Mouse (Mus musculus) G1E-ER4 (cell line): ENCODE results near the gene Exoc2. TPM values are rescaled to one million over a fixed set of nuclear protein-coding genes. Genes with fewer than 3 reads are reported as not detected.

ENCODE experiments used
- GATA1 ChIP-seq: IDR thresholded peaks from one replicate; pipeline ENCODE4 v1.8.0; 2012; ENCODE audit warnings: low read length, inconsistent platforms
- polyA plus RNA-seq: library from polyadenylated mRNA; stranded (reverse); fragments of >175 nt; gene quantifications from 2 replicates; pipeline ENCODE4 v1.2.3, GENCODE M21; 2012

Gene Exoc2
- polyA plus RNA-seq, 1 experiment, result 6.0 TPM

DNA sequence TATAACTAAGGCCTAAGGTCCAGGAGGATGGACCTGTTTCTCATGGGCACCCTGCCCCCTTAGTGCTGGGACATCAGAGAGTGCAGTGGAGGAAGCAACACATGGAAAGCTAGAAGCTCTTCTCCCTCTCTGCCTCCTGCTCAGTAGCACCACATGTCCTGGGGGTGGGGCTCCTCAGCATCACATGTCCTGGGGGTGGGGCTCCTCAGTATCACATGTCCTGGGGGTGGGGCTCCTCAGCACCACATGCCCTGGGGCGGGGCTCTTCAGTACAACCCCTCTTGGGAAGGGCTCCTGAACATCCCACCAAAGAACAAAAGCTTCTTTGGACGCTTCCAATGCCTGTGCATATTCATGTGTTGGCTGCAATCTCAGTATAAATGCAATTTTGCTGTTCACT is 186.3 kb downstream of the Exoc2 start:
- no peak for TF ChIP-seq GATA1

DNA sequence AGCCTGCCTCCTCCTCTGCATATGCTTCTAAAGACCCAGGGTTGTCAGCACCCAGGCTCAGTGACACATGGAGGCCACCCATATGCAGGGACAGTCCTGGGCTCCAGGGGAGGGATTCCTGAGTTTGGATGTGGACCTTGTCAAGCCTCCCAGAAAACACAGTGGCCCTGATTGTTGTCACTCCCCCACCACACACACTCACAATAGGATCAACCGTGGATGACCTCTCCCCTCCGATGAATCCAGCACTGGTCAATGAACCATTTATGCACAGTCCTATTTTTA is 186.9 kb downstream of the Exoc2 start:
- no peak for TF ChIP-seq GATA1

DNA sequence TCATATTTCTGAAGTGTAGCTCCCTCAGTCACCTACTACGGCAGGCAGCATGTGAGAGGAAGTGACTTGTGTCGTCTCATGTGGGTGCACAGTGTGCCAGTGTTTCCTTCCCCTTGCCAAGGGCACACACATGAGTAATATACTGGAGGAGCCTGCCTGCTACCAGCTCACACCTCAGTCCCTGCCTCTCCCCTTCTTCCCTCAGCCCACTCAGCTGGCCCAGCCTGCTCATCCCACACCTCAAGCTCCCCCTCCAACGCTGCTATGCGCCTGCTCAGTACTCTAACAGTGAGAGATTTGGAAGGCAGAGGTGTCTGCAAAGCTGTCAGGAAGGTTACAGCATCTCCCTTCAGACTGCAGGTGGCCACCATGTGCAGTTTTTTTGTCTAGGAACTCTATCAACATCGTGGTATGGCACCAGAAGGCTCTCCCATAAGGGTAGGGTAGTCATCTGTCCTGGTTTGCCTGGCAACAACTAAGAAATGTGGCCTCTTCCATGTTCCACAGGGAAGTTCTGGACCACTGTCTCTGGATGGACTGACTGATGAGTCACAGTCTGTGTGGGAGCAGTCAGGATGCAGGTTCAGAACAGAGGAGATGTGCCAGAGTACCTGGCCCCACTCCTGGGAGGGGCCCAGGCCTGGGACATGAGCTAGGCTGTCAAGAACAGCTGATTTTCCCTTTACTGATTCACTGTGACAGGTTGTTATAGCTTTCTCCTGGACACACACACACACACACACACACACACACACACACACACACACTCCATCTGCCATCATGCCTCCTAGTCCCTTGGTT is 187.5 kb downstream of the Exoc2 start:
- TF ChIP-seq GATA1, result no peak

DNA sequence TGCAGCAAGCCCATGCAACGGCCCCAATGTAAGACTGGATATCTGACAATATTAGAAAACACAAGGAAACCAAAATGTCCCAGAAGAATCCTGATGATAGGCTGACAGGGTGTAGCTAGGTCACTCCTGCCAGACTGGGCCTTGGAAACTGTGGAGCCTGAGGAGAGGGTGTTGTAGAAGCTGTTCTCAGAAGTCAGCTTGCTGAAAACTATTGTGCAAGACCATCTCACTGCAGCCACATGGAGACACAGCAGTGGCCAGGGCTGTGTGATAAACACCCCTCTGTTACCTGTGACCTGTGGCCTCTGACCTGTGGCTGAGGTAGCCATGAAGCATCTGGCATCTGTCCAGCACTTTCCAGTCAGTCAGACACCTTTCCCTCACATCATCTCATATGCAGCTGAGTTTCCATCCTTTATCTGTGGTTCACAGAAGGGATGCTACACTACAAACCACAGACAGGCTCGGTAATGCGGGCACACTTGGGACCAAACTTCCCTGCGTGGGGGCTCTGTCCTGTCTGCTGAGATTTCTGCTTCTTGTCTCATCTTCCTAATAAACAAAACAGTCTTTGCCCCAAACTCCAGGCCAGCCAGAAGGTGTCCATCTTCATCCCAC is 188.4 kb downstream of the Exoc2 start:
- TF ChIP-seq GATA1, result no peak

DNA sequence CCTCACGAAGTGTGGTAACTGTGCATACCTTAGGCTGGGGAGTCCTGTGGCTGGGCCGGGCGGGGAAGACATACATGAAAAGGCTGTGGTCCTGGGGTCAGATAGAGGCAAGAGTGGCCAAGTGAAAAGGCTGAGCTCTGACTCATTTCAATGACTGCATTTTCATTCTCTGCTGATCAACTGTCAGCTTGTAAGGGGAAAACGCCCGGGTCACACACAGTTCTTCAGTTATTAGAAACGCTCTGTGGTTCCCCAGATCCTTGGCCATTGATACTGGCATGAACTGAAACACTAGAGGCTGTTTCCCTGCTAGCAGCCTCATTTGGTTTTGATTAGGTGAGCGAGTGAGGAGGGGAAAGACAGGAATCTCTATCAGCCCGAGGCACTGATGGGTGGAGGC is 191.5 kb downstream of the Exoc2 start:
- TF ChIP-seq GATA1, result no peak

DNA sequence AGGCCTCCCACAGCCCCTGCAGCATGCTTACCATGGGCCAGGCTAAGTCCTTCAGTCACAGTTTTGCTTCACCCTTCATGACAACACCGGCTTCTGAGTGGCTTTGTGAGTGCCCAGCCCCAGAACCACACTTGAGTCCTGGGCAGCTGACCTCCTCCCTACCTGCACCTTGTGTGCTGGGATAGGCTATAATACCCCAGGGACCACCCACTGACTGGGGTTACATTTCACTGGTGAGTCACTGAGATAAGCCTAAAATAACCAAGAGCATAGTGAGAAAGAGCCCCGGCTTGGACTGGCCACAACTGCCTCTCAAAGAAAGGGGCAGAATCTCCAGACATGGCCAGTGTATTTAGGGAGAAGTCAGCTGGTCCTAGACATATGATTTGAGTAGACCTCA is 192.0 kb downstream of the Exoc2 start:
- TF ChIP-seq GATA1, result no peak

- TF ChIP-seq GATA1, result no peak
These were observed 196.2 kb downstream of the Exoc2 start for GRCm38 (mm10) chr13:30777678-30778179.

- no peak for TF ChIP-seq GATA1
These were observed 197.9 kb downstream of the Exoc2 start for GRCm38 (mm10) chr13:30776021-30776420.

- TF ChIP-seq GATA1, result no peak
These were observed 206.3 kb downstream of the Exoc2 start for GRCm38 (mm10) chr13:30767477-30768127.

GRCm38 (mm10) chr13:30766636-30767476 is 207.0 kb downstream of the Exoc2 start:
- TF ChIP-seq GATA1, result no peak

DNA sequence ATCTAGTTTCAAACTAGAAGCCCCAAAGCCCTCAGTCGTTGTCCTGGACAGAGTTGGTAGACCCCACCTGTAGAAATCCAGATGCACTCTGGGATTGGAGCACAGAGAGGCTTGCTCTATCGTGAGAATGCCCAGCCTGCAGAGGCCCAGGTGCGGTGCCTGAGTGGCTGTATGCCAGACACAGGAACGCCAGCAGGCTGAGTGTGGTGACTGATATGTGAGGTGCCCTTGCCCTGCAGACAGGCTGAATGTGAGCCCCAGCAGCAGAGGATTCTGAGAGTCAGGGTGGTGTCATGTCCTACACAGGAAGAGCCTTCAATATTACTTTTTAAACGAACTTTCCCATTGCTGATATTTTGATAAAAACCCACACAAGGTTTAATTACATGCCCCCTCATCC is 208.0 kb downstream of the Exoc2 start:
- no peak for TF ChIP-seq GATA1

GRCm38 (mm10) chr13:30764014-30764740 is 209.7 kb downstream of the Exoc2 start:
- TF ChIP-seq GATA1, result no peak

Other genes with a start within 250 kb of the Exoc2 start
- gene Irf4, start 224.9 kb downstream of the Exoc2 start, polyA plus RNA-seq, result not detected in 2 replicates
- not detected in 2 replicates for gene Hus1b, start 26.3 kb downstream of the Exoc2 start, polyA plus RNA-seq
- not detected in 2 replicates for gene Gm5447, start 111 bp upstream of the Exoc2 start, polyA plus RNA-seq